Mouse (Mus musculus): ENCODE measurements around the gene Sulf2. TPM values are rescaled to one million over a fixed set of nuclear protein-coding genes. Genes with fewer than 3 reads are reported as not detected.

Gene Sulf2
- total RNA-seq, 1 experiment from 2014 or later: 3.0 TPM

GRCm38 (mm10) chr2:166154749-166155453, 562 bp downstream of the Sulf2 start:
- ATAC-seq (replicated peaks in 1 of 2; ENCODE audit: insufficient read depth in 1 of 2, low FRiP score in 2 of 2, low TSS enrichment in 1 of 2, low read depth in 1 of 2, poor library complexity in 2 of 2, severe bottlenecking in 2 of 2): no peak

GRCm38 (mm10) chr2:166153891-166154711, 1.4 kb downstream of the Sulf2 start:
- peak in 1 of 2 experiments; percentile 44; a peak in 1 of 4 replicates for ATAC-seq (replicated peaks in 1 of 2; ENCODE audit: insufficient read depth in 1 of 2, low FRiP score in 2 of 2, low TSS enrichment in 1 of 2, low read depth in 1 of 2, poor library complexity in 2 of 2, severe bottlenecking in 2 of 2)

GRCm38 (mm10) chr2:166153399-166153793, 2.1 kb downstream of the Sulf2 start:
- no peak for ATAC-seq (replicated peaks in 1 of 2; ENCODE audit: insufficient read depth in 1 of 2, low FRiP score in 2 of 2, low TSS enrichment in 1 of 2, low read depth in 1 of 2, poor library complexity in 2 of 2, severe bottlenecking in 2 of 2)

DNA sequence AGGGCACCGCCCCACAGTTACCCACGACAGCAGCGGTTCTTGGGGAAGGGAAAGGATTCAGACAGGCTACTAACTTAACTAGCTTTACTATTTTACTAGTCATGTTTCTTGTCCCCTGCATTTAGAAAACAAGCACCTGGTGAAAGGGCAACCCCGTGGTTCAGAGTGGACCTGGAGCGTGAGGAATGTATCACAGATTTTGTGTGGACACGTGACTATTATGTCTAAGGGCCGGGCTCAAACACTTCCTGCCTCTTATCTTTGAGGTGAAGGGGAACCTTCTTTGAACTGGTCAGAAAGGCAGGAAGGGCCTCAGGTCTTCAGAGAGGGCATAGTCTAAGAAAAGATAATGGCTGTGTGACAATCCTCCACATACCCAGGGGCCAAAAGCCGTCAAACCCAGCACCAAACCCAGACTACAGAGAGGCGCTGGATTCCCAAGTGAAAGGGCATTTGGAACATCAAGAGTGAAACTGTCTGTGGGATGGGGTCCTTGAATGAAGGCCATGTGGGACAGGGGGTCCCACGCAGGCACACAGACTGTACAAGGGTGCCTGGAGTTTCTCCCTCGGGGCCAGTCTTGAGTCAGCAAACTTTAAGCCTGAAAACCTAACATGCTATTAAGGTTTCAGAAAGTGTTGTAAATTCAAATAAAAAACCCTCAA, 2.6 kb downstream of the Sulf2 start:
- no peak for ATAC-seq (replicated peaks in 1 of 2; ENCODE audit: insufficient read depth in 1 of 2, low FRiP score in 2 of 2, low TSS enrichment in 1 of 2, low read depth in 1 of 2, poor library complexity in 2 of 2, severe bottlenecking in 2 of 2)

- ATAC-seq (replicated peaks in 1 of 2; ENCODE audit: insufficient read depth in 1 of 2, low FRiP score in 2 of 2, low TSS enrichment in 1 of 2, low read depth in 1 of 2, poor library complexity in 2 of 2, severe bottlenecking in 2 of 2): no peak
These were observed 3.7 kb downstream of the Sulf2 start for GRCm38 (mm10) chr2:166151510-166152473.

GRCm38 (mm10) chr2:166150584-166150983, 4.9 kb downstream of the Sulf2 start:
- no peak for ATAC-seq (replicated peaks in 1 of 2; ENCODE audit: insufficient read depth in 1 of 2, low FRiP score in 2 of 2, low TSS enrichment in 1 of 2, low read depth in 1 of 2, poor library complexity in 2 of 2, severe bottlenecking in 2 of 2)

DNA sequence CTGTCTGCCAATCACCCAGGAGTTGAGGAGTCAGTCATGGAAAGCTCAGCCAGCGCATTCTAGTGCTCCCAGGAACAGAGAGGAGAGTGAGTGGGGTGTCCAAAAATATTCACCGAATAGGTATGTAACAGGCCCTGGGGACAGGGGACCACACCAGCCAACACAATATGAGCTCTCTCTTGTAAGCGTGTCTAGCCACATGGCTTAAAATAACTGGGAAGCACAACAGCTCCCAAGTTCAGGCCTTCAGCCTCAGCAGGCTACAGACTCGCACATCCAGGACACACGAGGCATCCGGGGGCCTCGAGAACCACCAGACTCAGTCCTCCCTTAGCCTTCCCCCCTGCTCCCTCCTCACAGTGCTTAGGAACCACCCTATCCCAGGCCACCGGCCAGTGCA, 6.0 kb downstream of the Sulf2 start:
- no peak for ATAC-seq (replicated peaks in 1 of 2; ENCODE audit: insufficient read depth in 1 of 2, low FRiP score in 2 of 2, low TSS enrichment in 1 of 2, low read depth in 1 of 2, poor library complexity in 2 of 2, severe bottlenecking in 2 of 2)

DNA sequence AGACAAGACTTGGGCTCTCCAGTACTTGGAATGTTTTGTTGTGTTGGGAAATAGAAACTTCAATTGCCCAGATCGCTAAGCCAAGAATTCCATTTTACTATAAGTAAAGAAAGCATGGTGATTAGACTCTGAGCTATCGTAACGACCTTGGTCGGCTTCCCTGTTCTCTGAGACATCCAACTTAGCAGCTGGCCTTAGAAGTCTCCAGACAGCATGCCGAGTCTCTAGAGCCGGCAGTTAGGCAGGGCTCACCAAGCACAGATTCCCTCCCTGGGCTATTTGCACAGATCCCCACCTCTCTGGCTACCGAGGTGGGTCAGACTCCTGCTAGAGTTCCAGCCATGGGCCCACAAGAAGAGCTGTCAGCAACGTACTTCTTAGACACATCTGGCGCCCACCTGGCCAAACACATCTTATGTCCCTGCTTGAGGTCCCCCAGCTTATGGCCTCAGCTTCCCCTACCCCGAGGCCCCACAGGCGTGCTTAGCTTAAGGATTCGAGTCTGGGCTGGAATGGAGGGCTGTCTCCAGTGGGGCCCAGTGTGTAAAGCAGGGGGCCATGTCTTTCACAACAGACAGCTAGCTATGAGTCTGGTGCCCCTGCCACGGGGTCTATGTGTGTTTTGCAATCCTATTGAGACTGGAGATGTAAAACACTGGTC, 6.7 kb downstream of the Sulf2 start:
- no peak for ATAC-seq (replicated peaks in 1 of 2; ENCODE audit: insufficient read depth in 1 of 2, low FRiP score in 2 of 2, low TSS enrichment in 1 of 2, low read depth in 1 of 2, poor library complexity in 2 of 2, severe bottlenecking in 2 of 2)

DNA sequence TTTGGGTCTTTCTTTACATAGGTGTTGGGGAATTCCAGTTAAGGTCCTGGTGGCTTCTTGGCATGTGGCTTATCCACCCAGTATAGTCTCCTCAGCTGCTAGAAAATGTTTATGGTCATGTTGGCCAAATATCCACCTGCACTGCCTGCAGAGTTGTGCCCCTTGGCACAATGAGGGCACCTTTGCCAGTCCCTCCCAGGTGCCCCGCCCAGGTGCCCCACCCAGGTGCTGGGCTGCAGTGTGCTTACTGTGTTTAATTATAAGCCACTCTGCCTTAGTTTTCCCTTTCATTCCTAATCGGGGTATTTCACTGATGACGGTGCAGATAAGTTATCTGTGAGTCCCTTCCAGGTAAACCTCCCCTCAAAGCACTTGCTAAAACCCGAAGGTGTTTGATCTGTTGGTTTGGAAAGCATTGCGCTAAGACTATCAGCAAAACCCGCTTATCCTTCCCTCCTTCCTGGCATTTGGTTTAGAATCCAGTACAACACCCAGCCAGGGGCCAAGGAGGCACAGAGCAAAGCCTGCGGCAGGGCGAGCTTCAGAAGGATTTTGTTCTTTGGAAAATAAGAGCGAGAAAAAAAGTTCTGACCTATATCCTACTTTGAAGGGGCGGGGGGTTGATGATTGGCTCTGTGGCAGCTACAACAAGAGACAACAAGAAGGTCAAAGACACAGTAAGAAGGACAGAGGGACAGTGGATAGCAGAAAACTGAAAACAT, 7.4 kb downstream of the Sulf2 start:
- ATAC-seq (replicated peaks in 1 of 2; ENCODE audit: insufficient read depth in 1 of 2, low FRiP score in 2 of 2, low TSS enrichment in 1 of 2, low read depth in 1 of 2, poor library complexity in 2 of 2, severe bottlenecking in 2 of 2): no peak

DNA sequence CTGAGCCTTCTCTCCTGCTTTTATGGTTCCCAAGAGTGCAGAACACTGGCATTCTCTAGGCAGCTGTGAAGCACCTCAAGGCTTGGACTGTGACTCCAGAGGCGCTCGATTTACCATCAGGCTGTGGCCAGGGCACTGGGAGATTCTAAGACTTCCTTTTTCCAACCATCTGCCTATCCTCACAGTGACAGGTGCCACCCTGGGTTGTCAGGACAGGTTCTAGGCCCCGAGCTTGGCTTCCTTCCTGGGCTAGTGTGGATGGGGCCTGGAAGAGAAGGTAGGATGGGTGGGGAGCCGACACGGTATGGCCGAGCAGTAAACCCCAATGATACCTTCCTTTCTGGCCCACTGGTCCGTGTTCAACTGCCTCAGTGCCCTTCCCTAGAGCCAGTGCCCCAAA, 9.0 kb downstream of the Sulf2 start:
- no peak for ATAC-seq (replicated peaks in 1 of 2; ENCODE audit: insufficient read depth in 1 of 2, low FRiP score in 2 of 2, low TSS enrichment in 1 of 2, low read depth in 1 of 2, poor library complexity in 2 of 2, severe bottlenecking in 2 of 2)

- no peak for ATAC-seq (replicated peaks in 1 of 2; ENCODE audit: insufficient read depth in 1 of 2, low FRiP score in 2 of 2, low TSS enrichment in 1 of 2, low read depth in 1 of 2, poor library complexity in 2 of 2, severe bottlenecking in 2 of 2)
These were observed 10.4 kb downstream of the Sulf2 start for GRCm38 (mm10) chr2:166145031-166145430.

DNA sequence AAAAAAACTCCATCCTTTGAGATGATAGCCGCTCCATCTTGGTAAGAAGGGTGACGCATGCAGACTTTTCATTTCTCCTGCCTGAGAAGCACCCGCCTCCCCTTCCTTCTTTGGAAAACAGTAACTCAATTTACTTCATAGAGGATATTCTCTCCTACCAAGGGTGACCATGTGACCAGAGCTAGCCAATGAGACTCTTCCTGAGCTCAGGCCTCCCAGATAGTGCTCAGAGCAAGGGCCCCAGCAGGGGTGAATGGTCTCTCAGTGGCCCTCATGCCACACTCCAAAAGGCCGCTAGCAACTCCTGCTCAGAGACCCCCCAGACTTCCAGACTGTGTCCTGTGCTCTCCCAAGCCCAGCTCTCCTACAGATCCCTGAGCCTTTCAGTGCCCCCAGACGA, 11.6 kb downstream of the Sulf2 start:
- ATAC-seq (replicated peaks in 1 of 2; ENCODE audit: insufficient read depth in 1 of 2, low FRiP score in 2 of 2, low TSS enrichment in 1 of 2, low read depth in 1 of 2, poor library complexity in 2 of 2, severe bottlenecking in 2 of 2): no peak

DNA sequence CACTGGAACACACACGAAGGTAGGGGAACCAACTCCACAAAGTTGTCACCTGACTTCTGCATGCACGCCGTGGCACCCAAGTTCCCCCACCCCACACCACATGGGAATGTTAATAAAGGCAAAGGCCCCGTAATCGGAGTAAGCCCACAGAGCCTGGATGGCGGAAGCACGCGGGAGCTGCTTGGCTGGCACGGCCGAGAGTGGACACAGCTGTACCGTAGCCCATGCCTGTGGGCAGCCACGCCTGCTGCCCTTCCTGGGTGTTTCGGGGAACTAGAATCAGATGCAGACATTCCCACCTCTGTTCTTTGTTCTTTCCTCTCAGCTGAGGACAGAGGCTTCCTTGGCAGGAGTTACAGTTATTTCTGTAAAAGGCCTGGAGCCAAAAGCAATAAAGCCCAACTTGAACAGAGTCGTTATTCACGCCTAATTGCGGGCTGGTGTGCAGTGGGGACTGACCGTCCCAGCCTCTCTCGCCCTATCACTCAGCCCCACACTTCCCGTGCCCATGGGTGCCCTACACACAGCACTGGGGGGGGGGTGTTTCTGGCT, 12.8 kb downstream of the Sulf2 start:
- no peak for ATAC-seq (replicated peaks in 1 of 2; ENCODE audit: insufficient read depth in 1 of 2, low FRiP score in 2 of 2, low TSS enrichment in 1 of 2, low read depth in 1 of 2, poor library complexity in 2 of 2, severe bottlenecking in 2 of 2)

DNA sequence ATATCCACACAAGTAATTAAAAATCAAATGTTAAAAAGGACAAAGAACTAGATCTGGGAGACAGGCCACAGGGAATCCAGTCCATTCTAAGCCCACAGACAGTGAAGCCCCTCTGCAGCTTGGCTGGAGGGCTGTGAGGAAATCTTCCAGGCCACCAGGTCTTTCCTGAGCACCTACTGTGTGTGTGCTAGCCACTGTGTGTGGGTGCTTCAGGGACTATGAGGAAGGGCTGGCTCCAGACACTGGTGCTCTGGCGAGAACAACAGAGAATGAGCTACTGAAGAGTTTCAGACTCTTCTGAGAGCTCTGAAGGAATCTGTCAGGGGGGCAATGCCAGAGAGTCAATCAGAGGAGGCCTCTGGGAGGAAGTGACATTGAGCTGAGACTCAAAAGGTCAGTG, 13.6 kb downstream of the Sulf2 start:
- no peak for ATAC-seq (replicated peaks in 1 of 2; ENCODE audit: insufficient read depth in 1 of 2, low FRiP score in 2 of 2, low TSS enrichment in 1 of 2, low read depth in 1 of 2, poor library complexity in 2 of 2, severe bottlenecking in 2 of 2)

DNA sequence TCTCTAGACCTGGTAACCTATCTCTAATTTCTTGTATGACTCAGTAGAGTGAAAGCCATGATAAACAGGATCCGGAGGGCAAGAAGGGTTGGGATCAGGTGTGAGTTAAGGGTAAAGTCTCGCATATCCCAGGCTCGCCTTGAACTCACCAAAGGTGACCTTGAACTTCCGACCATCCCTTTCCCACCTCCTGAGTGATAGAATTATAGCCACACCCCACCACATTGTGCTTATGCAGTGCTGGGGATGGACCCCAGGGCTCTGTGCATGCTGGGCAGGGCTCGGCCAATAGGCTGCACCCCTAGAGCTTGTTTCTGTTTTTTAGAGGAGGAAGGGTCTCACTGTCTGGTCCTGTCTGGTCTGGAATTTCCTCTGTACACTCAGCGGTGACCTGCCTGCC, 14.4 kb downstream of the Sulf2 start:
- no peak for ATAC-seq (replicated peaks in 1 of 2; ENCODE audit: insufficient read depth in 1 of 2, low FRiP score in 2 of 2, low TSS enrichment in 1 of 2, low read depth in 1 of 2, poor library complexity in 2 of 2, severe bottlenecking in 2 of 2)

- ATAC-seq (replicated peaks in 1 of 2; ENCODE audit: insufficient read depth in 1 of 2, low FRiP score in 2 of 2, low TSS enrichment in 1 of 2, low read depth in 1 of 2, poor library complexity in 2 of 2, severe bottlenecking in 2 of 2): peak; percentile 25 to 69; a peak in 3 of 4 replicates
These were observed 15.0 kb downstream of the Sulf2 start for GRCm38 (mm10) chr2:166140427-166140826.

All from hematopoietic stem cell, adult 5-6 weeks (primary cell).